ENCODE assay signal across 33 mouse cellular contexts in genomic region chr17:12906436-12906835, GRCm38 (mm10). TPM values are rescaled to one million over a fixed set of nuclear protein-coding genes. Genes with fewer than 3 reads are reported as not detected.
DNase-seq lines count a peak whose midpoint lies in the region; ATAC-seq lines count a peak whose summit lies in the region.
"Had no signal": no experiment of that assay in that cellular context is flagged by ENCODE, and none has a peak within 500 bp of the region (broad histone marks: within the 10 kb centered on the region; RNA-seq: fewer than 3 reads in every experiment).

No protein-coding gene starts in this region.

- H3K9me3 ChIP-seq in midbrain, embryonic 11.5 days (ENCODE audit: control insufficient read depth, low read length): no peaks in the 10 kb centered on the region
- H3K9me3 ChIP-seq in midbrain, embryonic 15.5 days: no peaks in the 10 kb centered on the region
- H3K9me3 ChIP-seq: embryonic facial prominence, embryonic 12.5 days; embryonic facial prominence, embryonic 15.5 days; forebrain, embryonic 13.5 days; heart, embryonic 12.5 days; heart, embryonic 15.5 days; hindbrain, embryonic 10.5 days; hindbrain, embryonic 13.5 days; intestine, embryonic 15.5 days had no signal

- H3K4me1 ChIP-seq in midbrain, embryonic 11.5 days (ENCODE audit: control insufficient read depth, insufficient read depth, low read length): peaks cover 8% of the 10 kb centered on the region
- no peaks in the 10 kb centered on the region for H3K4me1 ChIP-seq in midbrain, embryonic 15.5 days
- H3K4me1 ChIP-seq: heart, embryonic 12.5 days; heart, embryonic 15.5 days had no signal

- no peaks in the 10 kb centered on the region; the same call in none of the 2 replicates for H3K36me3 ChIP-seq in midbrain, embryonic 11.5 days (ENCODE audit: control insufficient read depth, insufficient read depth, low read length)
- peaks cover 20% of the 10 kb centered on the region; the same call in 1 of the 2 replicates for H3K36me3 ChIP-seq in midbrain, embryonic 15.5 days (replicated peaks)

- 91% methylated on average over 9 of the region's 9 CpGs for WGBS in midbrain, embryonic 11.5 days
- 91% methylated on average over 9 of the region's 9 CpGs for WGBS in midbrain, embryonic 15.5 days

- peak; percentile 15 to 27 for DNase-seq in frontal cortex, adult 2 months (ENCODE audit: extremely low spot score in 1 of 2, low spot score in 1 of 2)
- no peak for DNase-seq in frontal cortex, postnatal 10 days (ENCODE audit: low spot score in 2 of 2)
- peak; percentile 54 for DNase-seq in midbrain, embryonic 11.5 days (ENCODE audit: low spot score, missing footprints)
- DNase-seq in brain, adult 2 months (ENCODE audit: low read depth, low spot score): peak; percentile 48
- no peak for DNase-seq in layer of hippocampus, postnatal 10 days (ENCODE audit: low spot score in 2 of 2)
- DNase-seq: adrenal gland, adult 8-10 months; adrenal gland, postnatal 25 days; cerebellum, adult 11 months; cerebellum, adult 2 months; cerebellum, adult 9-11 months; cerebellum, postnatal 25 days; forebrain, postnatal 0 days; gastrocnemius, postnatal 10 days; gastrocnemius, postnatal 36 days; heart, postnatal 10 days; heart, postnatal 36 days; kidney, adult 11 months had no signal

- no peak overlapping the region for H3K9ac ChIP-seq in midbrain, embryonic 11.5 days (ENCODE audit: low read length)
- no peak overlapping the region for H3K9ac ChIP-seq in midbrain, embryonic 15.5 days
- H3K9ac ChIP-seq: embryonic facial prominence, embryonic 12.5 days; embryonic facial prominence, embryonic 15.5 days; forebrain, embryonic 13.5 days; forebrain, postnatal 0 days; heart, embryonic 12.5 days; heart, embryonic 15.5 days; hindbrain, embryonic 13.5 days; intestine, embryonic 15.5 days had no signal

- H3K4me2 ChIP-seq in midbrain, embryonic 11.5 days: no peak overlapping the region
- H3K4me2 ChIP-seq in midbrain, embryonic 15.5 days: no peak overlapping the region
- H3K4me2 ChIP-seq: embryonic facial prominence, embryonic 12.5 days; embryonic facial prominence, embryonic 15.5 days; forebrain, embryonic 13.5 days; heart, embryonic 12.5 days; heart, embryonic 15.5 days; hindbrain, embryonic 13.5 days; intestine, embryonic 15.5 days had no signal

- ATAC-seq in midbrain, embryonic 11.5 days (ENCODE audit: low FRiP score): no peak
- ATAC-seq in midbrain, embryonic 15.5 days (replicated peaks): no peak
- ATAC-seq: activated CD4-positive, CD25-positive, alpha-beta regulatory T cell, adult 4 months; CD4-positive, CD25-positive, alpha-beta regulatory T cell, adult 4 months; forebrain, embryonic 13.5 days; forebrain, postnatal 0 days; hindbrain, embryonic 16.5 days; intestine, embryonic 15.5 days had no signal

- no peaks in the 10 kb centered on the region for H3K27me3 ChIP-seq in midbrain, embryonic 11.5 days (ENCODE audit: control insufficient read depth, insufficient read depth, low read length)
- H3K27me3 ChIP-seq in midbrain, embryonic 15.5 days (replicated peaks): no peaks in the 10 kb centered on the region
- H3K27me3 ChIP-seq: embryonic facial prominence, embryonic 12.5 days; embryonic facial prominence, embryonic 15.5 days; forebrain, embryonic 13.5 days; heart, embryonic 12.5 days; heart, embryonic 15.5 days; hindbrain, embryonic 13.5 days; intestine, embryonic 15.5 days had no signal

- H3K4me3 ChIP-seq in midbrain, embryonic 11.5 days (ENCODE audit: low read depth, low read length): no peak overlapping the region
- no peak overlapping the region for H3K4me3 ChIP-seq in midbrain, embryonic 15.5 days
- H3K4me3 ChIP-seq: embryonic facial prominence, embryonic 12.5 days; embryonic facial prominence, embryonic 15.5 days; forebrain, embryonic 13.5 days; heart, embryonic 12.5 days; heart, embryonic 15.5 days; hindbrain, embryonic 10.5 days; hindbrain, embryonic 13.5 days; intestine, embryonic 15.5 days had no signal

- no peak overlapping the region for H3K27ac ChIP-seq in midbrain, embryonic 11.5 days (ENCODE audit: low read depth, low read length)
- no peak overlapping the region for H3K27ac ChIP-seq in midbrain, embryonic 15.5 days
- H3K27ac ChIP-seq: embryonic facial prominence, embryonic 12.5 days; embryonic facial prominence, embryonic 15.5 days; forebrain, embryonic 13.5 days; heart, embryonic 15.5 days; hindbrain, embryonic 10.5 days; hindbrain, embryonic 13.5 days; intestine, embryonic 15.5 days had no signal

RNA-seq across cellular contexts. Expression of gene Pnldc1, which starts 3.6 kb away (rescaled TPM):
- 3.8 and 4.3 TPM in 2 replicates for polyA plus RNA-seq in frontal cortex, adult 2 months (2012; rRNA removed)
- 1.1 and 1.2 TPM in 2 replicates for polyA plus RNA-seq in midbrain, embryonic 11.5 days (2014; fragmentation: Nextera tagmentation; extraction: Ambion mirVana)
- polyA plus RNA-seq in midbrain, embryonic 15.5 days (2015; fragmentation: Nextera tagmentation; extraction: Ambion mirVana): 1.6 and 2.2 TPM in 2 replicates
- total RNA-seq in layer of hippocampus, postnatal 10 days (2021): 1 to 10 TPM; 1.3 to 2.8 TPM
- total RNA-seq: common myeloid progenitor, adult 5-6 weeks; gastrocnemius, postnatal 36 days had no signal

RNA-seq across cellular contexts. Expression of gene Tcp1, which starts 9.1 kb away (rescaled TPM):
- polyA plus RNA-seq in frontal cortex, adult 2 months (2012; rRNA removed): 122 and 138 TPM in 2 replicates
- 542 and 583 TPM in 2 replicates for polyA plus RNA-seq in midbrain, embryonic 11.5 days (2014; fragmentation: Nextera tagmentation; extraction: Ambion mirVana)
- polyA plus RNA-seq in midbrain, embryonic 15.5 days (2015; fragmentation: Nextera tagmentation; extraction: Ambion mirVana): 325 and 344 TPM in 2 replicates
- total RNA-seq in layer of hippocampus, postnatal 10 days (2021): 100 to 1,000 TPM; 224 to 239 TPM

RNA-seq across cellular contexts. Expression of gene Mrpl18, which starts 9.7 kb away (rescaled TPM):
- 55.8 and 56.9 TPM in 2 replicates for polyA plus RNA-seq in frontal cortex, adult 2 months (2012; rRNA removed)
- 172 and 176 TPM in 2 replicates for polyA plus RNA-seq in midbrain, embryonic 11.5 days (2014; fragmentation: Nextera tagmentation; extraction: Ambion mirVana)
- polyA plus RNA-seq in midbrain, embryonic 15.5 days (2015; fragmentation: Nextera tagmentation; extraction: Ambion mirVana): 113 and 129 TPM in 2 replicates
- total RNA-seq in layer of hippocampus, postnatal 10 days (2021): 10 to 100 TPM; 54.4 to 62.4 TPM

RNA-seq across cellular contexts. Expression of gene Mrgprh, which starts 30.6 kb away (rescaled TPM):
- 0.22 and 0.23 TPM in 2 replicates for polyA plus RNA-seq in frontal cortex, adult 2 months (2012; rRNA removed)
- polyA plus RNA-seq in midbrain, embryonic 11.5 days (2014; fragmentation: Nextera tagmentation; extraction: Ambion mirVana): not detected in 2 replicates
- not detected in 2 replicates for polyA plus RNA-seq in midbrain, embryonic 15.5 days (2015; fragmentation: Nextera tagmentation; extraction: Ambion mirVana)
- total RNA-seq in layer of hippocampus, postnatal 10 days (2021): not detected
- total RNA-seq: adrenal gland, postnatal 25 days; common myeloid progenitor, adult 5-6 weeks; forebrain, postnatal 0 days; granulocyte monocyte progenitor cell, adult 5-6 weeks; MEL had no signal
- polyA plus RNA-seq: activated CD4-positive, CD25-positive, alpha-beta regulatory T cell, adult 4 months; C2C12; CD4-positive, CD25-positive, alpha-beta regulatory T cell, adult 4 months; forebrain, embryonic 13.5 days; forebrain, postnatal 0 days; heart, embryonic 12.5 days; hindbrain, embryonic 10.5 days; hindbrain, embryonic 13.5 days; hindbrain, embryonic 16.5 days; intestine, embryonic 15.5 days had no signal

RNA-seq across cellular contexts. Expression of gene Acat3, which starts 34.0 kb away (rescaled TPM):
- polyA plus RNA-seq in frontal cortex, adult 2 months (2012; rRNA removed): 4.1 and 6.0 TPM in 2 replicates
- polyA plus RNA-seq in midbrain, embryonic 11.5 days (2014; fragmentation: Nextera tagmentation; extraction: Ambion mirVana): 0.93 and 1.4 TPM in 2 replicates
- polyA plus RNA-seq in midbrain, embryonic 15.5 days (2015; fragmentation: Nextera tagmentation; extraction: Ambion mirVana): 1.2 and 1.9 TPM in 2 replicates
- 1 to 10 TPM; 2.3 to 4.4 TPM for total RNA-seq in layer of hippocampus, postnatal 10 days (2021)
- total RNA-seq: gastrocnemius, postnatal 36 days; heart, postnatal 10 days had no signal

Comparison
In these comparisons a context has a peak if more than half of its experiments do, and no peak if none do; other contexts are left out.
1. DNase-seq: peak in frontal cortex, adult 2 months (2 of 2), midbrain, embryonic 11.5 days (single experiment) and brain, adult 2 months (single experiment); none in frontal cortex, postnatal 10 days (0 of 2) and layer of hippocampus, postnatal 10 days (0 of 2).